Mouse (Mus musculus): ENCODE results near the gene Vtn. TPM values are rescaled to one million over a fixed set of nuclear protein-coding genes. Genes with fewer than 3 reads are reported as not detected.
"Not testable (repeated sequence)": the region's sequence is repeated elsewhere in the genome, so short reads cannot be mapped to it uniquely, and the experiment has no call there.

The Vtn gene
- polyA plus RNA-seq, 1 experiment: 3.2 TPM

DNA sequence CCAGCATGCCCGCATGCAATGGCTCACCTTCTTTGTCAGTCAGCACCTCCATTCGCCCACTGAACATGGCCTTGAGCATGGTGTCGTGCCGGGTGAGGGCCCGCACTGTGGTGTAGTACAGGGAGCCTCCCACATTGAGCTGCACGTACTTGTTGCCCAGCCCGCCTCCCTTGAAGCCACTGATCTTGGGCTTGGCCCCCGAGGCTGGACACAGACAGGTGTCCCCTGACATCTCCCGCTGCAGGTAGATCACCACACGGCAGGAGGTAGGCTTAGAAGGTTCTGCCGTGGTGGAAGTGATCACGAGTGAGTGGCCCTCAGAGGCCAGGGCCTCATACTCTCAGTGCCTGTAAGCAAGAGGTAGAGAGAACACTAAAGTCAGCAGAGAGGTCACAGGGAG is 31.1 kb downstream of the Vtn start:
- WGBS: 90% methylated on average over 12 of the region's 12 CpGs
- DNase-seq (ENCODE audit: low read depth, low spot score): no peak

DNA sequence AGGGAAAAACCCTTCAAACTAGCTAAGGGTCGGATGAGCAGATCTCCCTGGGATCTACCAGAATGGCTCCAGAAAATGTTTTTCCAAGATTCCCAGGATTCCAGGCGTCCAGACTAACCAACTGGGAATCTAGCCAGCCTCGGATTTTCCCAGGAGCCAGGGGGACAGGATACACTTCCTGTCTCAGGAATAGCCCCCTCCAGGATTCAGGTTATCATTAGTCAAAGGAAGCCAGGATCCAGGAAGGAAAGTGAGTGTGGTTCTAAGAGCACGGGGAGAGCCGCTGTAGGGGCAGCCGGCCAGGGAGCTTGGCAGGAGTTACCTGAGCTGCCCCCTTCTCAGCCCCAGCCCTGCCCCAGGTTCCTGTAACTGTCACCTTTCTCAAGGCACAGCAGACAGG is 32.2 kb downstream of the Vtn start:
- no peak for DNase-seq (ENCODE audit: low read depth, low spot score)
- 65% methylated on average over 6 of the region's 6 CpGs for WGBS

DNA sequence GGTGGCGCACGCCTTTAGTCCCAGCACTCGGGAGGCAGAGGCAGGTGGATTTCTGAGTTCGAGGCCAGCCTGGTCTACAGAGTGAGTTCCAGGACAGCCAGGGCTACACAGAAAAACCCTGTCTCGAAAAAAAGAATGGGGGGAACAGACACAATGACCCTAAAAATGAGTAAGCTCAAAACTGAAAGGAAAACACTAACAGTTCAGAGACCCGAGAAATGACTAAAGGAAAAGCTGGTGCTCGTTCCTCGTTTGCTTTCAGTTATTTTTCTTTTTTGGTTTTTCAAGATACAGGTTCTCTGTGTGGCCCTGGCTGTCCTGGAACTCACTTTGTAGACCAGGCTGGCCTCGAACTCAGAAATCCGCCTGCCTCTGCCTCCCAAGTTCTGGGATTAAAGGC is 32.6 kb downstream of the Vtn start:
- WGBS: 84% methylated on average over 10 of the region's 10 CpGs
- not testable (repeated sequence) for DNase-seq (ENCODE audit: low read depth, low spot score)

DNA sequence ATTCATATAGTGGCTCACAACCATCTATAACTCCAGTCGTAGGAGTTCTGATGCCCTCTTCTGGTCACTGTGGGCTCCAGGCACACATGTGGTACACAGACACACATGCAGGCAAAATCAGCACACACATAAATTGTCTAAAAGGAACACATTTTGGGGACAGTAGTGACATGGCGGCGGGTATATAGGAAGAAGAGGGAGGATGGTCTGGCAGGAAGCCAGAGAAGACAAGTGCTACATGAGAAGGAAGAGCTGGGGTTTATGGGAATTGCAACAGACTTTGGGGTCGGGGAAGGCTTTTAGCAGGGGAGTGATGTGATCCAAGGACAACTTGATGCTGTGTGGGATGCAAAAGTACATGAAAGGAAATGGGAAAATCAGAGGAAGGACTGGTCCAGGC is 35.6 kb downstream of the Vtn start:
- WGBS: 71% methylated on average over 4 of the region's 4 CpGs
- DNase-seq (ENCODE audit: low read depth, low spot score): no peak

DNA sequence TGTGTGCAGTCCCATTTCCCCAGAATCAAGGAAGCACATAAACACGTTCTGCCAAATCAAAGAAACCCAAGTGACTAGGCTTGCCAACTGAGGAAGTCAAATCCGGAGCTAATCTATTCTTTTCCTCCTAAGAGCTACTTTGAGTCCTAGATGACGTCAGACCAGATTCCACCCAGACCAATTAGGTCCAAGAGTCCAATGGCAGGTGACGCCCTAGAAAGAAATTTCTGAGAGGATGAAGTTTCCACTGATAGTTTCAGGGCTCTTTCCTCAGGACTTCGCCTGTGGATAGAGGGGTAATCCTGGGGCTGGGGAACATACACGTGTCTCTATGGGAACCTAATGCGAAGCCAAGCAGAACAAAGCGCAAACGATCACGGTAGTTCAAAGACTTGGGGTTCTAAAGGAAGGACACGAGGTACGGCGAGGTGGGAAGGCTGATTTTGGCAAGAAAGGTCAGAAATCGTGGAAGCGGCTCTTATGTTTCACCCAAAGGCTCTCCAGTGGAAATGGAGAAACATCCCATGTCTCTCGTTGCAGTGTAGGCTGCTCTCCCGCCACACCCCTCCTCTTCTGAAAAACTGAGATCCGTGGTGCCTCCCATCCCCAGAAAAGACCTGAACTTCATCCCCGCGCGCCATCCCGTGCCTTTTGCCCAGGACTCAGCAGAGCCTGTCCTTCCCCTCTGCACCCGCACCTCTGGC is 36.6 kb downstream of the Vtn start:
- DNase-seq (ENCODE audit: low read depth, low spot score): peak; percentile 80
- WGBS: 2% methylated on average over 23 of the region's 23 CpGs

DNA sequence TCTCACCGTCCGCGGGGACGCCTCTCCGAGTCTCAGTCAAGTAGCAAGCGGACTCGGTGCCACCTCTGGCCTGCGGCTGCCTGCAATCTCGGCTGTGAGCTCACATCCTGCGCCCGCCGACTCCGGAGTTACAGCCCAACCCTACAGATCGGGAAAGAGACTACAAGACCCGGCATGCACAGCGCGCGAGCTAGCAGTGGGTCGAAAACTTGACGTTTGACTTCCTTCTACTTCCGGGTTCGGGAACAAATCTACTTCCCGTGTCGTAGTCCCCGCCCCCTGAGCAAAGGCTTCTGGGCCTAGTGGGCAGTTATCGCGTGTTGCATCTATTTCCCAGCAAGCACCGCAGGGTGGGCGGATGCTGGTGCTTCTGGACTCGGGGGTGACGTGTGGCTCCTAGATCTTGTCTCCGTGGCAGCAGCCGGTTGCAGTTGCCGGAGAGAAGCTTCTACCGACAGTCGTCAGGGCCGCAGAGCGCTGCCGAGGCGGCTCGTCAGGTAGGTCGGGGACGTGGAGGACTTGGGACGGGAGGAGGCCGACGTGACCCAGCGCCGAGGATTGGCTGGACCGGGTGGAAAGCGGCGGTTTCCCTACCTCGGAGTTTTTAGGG is 37.3 kb downstream of the Vtn start, which contains the start of the genes Tnfaip1 and Ift20:
Gene Tnfaip1, minus strand, starts transcription at position 253 of the 610 bp plus-strand sequence.
Gene Ift20, plus strand, starts transcription at position 282 of the 610 bp plus-strand sequence.
- peak; percentile 99 for DNase-seq (ENCODE audit: low read depth, low spot score)
- WGBS: under 1% methylated on average over 52 of the region's 52 CpGs

DNA sequence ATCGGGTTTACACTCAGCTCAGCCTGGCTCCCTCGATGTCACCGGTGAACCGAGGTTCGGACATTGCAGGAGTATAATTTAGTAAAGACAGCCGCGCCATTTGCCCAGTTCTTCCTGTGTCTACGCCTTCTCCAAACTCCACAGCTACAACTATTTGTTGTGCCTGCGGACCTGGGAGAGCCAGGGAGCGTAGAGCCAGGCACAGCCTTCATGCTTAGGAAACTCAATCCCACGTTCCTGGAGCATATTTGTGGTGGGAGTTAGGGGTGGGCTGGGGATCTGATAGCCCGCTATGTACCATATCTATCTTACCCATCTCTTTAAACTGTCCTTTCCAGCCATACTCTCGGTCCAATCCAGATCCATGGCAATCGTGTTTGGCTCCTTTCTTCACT is 37.8 kb downstream of the Vtn start:
- no peak for DNase-seq (ENCODE audit: low read depth, low spot score)
- 2% methylated on average over 14 of the region's 14 CpGs for WGBS

DNA sequence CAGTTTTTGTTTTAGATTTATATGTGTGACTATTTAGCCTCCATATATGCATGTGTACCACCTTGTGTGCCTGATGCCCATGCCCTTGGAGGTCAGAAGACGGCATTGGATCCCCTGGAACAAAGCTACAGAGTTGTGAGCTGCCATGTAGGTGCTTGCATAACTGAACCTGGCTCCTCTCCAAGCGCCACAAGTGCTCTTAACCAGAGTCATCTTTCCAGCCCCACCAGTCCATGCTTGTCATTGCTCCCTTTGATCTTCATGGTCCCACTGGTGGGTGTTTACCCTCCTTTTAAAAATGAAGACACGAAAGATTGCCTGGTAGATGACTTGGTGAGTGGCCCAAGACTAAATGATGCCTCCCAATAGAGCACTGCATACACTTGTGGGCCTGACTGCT is 41.5 kb downstream of the Vtn start:
- WGBS: 70% methylated on average over 3 of the region's 3 CpGs
- no peak for DNase-seq (ENCODE audit: low read depth, low spot score)

DNA sequence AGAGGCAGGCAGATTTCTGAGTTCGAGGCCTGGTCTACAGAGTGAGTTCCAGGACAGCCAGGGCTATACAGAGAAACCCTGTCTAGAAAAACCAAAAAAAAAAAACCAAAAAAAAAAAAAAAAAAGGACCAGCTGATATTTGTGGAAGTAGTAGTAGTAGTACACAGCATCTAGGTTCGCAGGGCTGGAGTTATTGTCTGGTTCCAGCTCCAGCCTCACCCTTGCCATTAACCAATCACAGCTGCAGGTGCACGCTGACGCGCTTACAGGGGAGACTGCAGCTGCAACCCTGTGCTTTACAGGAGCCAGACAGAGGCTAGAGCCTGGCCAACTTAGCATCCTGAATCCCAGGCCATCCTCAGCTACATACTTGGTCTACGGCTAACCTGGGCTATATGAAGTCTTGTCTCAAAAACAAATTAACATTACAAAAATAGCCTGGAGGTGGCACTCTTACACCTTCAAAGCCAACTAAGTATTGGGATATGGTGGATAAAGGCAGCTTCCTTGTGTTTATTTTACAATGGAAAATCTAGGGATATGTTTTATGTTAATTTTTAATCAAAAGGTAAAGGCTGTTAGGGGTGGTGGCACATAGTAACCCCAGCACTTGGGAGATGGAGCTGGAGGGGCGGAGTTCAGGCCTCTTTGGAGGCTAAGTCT is 45.7 kb downstream of the Vtn start:
- DNase-seq (ENCODE audit: low read depth, low spot score): no peak
- 57% methylated on average over 7 of the region's 7 CpGs for WGBS

DNA sequence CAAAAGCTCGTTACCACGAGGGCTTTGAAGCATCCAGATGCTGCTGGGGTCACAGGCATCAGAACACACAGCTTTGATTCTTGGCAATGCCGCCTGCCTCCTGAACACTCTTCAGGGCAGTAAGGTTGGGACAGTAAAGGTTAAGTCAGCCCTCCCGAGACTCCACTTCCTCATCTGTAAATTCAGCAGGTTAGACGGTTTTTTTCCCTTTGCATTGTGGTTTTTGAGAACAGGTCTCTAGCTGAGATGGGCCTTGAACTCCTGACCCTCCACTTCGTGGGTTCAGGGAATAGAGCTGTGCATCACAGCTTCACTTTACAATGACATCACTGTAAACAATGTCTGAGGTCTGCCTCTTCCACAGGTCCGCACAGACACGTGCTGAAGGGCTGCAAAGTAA is 46.3 kb downstream of the Vtn start:
- DNase-seq (ENCODE audit: low read depth, low spot score): no peak
- WGBS: 29% methylated on average over 8 of the region's 8 CpGs

DNA sequence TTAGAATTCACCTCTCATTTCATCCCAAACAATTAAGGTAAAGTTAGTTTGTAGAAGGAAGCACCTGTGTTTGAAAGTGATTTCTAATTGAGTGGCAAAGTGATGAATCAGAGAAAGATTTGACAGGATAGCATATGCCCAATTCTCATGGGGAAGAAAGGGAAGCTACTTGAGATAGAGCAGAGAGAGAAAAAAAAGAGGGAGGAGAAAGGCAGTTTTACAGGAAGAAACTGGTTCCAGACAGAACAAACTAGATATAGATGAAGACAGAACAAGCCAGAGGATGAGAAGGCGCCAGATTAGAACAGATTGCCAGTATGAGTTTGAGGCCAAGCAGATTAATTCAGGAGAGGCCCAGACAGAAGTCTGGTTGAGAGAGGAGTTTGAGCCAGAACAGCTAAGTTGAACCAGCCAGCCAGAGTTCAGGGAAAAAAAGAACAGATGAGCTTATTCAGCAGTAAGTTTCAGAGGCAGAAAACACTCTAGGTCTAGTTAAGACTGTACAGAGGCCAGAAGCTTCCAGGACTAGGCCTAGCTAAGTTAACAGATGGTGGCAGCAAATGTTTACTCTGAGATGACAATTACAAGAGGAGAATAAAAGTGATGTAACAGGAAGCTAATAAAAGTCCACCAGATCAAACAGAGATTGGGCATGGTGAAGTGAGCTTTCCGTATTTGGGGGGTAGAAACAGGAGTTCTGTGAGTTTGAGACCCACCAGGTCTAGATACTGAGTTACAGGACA is 49.0 kb downstream of the Vtn start:
- no peak for DNase-seq (ENCODE audit: low read depth, low spot score)
- 47% methylated on average over 2 of the region's 2 CpGs for WGBS

DNA sequence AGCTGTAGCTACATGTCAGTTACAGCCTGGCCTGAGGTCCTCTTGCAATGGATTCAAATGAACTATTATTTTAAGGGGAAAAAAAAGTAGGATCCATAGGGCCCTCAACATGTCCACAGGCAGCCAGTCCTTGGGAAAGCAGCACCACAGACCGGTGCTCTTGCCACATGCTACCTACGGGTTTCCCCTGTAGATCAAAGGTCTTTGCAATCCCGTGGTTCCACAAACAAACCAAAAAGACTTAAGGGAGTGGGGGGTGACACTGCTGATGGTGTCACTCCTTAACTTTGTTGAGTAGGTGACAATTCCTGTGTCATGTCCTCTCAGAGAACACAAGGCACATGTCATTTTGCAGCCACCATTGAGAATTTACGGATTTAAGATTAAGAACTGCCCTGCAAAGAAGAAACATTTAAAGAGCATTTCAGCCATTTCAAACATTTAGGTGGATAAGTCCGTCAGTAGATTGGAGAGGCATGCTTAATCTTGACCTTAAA is 50.6 kb downstream of the Vtn start:
- DNase-seq (ENCODE audit: low read depth, low spot score): no peak
- WGBS: 12% methylated on average over 5 of the region's 5 CpGs

DNA sequence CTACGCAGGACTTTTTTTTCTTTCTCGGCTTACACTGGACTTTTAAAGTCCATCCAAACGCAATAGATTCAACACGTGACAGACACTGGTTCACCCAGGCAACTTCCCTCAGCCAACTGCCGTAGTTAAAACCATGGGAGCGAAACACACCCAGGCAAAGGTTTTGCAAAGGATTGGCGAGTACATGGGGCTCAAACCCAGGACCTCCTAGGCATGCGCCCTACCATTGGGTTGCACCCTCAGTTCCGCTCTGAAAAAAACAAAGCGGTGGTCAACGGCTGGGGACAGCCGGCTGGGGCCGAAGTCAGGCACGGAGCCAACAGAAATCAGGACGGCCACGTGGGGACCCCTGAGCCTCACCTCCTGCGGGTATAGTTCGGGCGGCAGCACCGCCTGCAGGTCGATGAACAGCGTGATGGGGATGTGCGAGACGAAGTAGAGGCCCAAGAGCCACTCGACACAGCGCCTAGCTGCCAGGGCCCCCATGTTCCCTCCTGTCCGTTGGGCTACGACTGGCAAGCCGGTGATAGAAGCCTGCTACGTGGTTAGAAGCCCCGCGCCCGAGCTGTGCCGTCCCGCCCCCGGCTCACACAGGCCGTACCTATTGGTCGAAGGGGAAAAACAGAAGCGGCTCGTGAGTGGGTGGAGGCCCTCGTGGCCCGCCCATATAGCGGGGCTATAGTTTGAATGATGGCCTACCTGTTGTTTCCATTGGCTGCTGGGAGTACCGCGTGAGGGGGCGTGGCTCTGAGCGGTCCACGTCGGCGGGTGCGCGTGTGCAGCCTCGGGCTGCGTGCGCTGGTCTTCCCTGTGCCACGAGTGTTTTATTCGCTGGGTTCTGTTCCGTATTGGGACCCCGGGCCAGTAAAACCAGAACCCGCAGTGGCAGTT is 51.5 kb downstream of the Vtn start, which contains the start of gene Tmem97:
Gene Tmem97, minus strand, starts transcription at position 610 of the 891 bp plus-strand sequence.
- DNase-seq (ENCODE audit: low read depth, low spot score): peak; percentile 74
- under 1% methylated on average over 60 of the region's 60 CpGs for WGBS

DNA sequence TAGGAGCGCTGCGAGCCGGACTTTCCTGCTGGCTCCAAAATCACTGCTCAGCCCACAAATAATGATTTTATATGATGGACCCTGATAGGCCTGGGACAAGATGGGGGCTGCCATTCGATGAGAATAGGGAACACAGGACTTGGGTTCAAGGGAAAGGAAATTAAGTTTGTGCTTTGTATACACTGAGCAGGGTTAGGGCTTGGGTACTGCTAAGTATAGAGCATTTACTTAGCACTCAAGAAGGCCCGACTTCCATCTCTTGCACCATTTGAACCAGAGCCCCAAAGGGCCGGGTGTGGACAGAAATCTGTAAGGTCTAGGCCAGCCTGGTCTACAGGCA is 52.1 kb downstream of the Vtn start:
- WGBS: 30% methylated on average over 6 of the region's 6 CpGs
- DNase-seq (ENCODE audit: low read depth, low spot score): no peak

Other genes with a start within 250 kb of the Vtn start
- gene 2610507B11Rik, start 237.3 kb upstream of the Vtn start, polyA plus RNA-seq (2012; rRNA removed): 49.5 and 72.1 TPM in 2 replicates
- gene BC030499, start 208.2 kb upstream of the Vtn start, polyA plus RNA-seq (2012; rRNA removed): 0.22 and 0.32 TPM in 2 replicates
- gene Spag5, start 197.6 kb upstream of the Vtn start, polyA plus RNA-seq (2012; rRNA removed): 11.2 and 15.8 TPM in 2 replicates
- gene Aldoc, start 176.1 kb upstream of the Vtn start, polyA plus RNA-seq (2012; rRNA removed): 7.0 and 7.4 TPM in 2 replicates
- gene Pigs, start 170.7 kb upstream of the Vtn start, polyA plus RNA-seq (2012; rRNA removed): 64.4 and 82.0 TPM in 2 replicates
- gene Unc119, start 155.6 kb upstream of the Vtn start, polyA plus RNA-seq (2012; rRNA removed): 27.1 and 31.2 TPM in 2 replicates
- gene Foxn1, start 112.5 kb upstream of the Vtn start, polyA plus RNA-seq (2012; rRNA removed): not detected in 2 replicates
- gene Slc13a2, start 76.9 kb upstream of the Vtn start, polyA plus RNA-seq (2012; rRNA removed): 171 and 272 TPM in 2 replicates
- 26.6 and 27.5 TPM in 2 replicates for gene Slc46a1, start 33.4 kb upstream of the Vtn start, polyA plus RNA-seq (2012; rRNA removed)
- 0.46 and 0.53 TPM in 2 replicates for gene Sarm1, start 1.3 kb upstream of the Vtn start, polyA plus RNA-seq (2012; rRNA removed)
- gene Sebox, start 4.4 kb downstream of the Vtn start, polyA plus RNA-seq (2012; rRNA removed): not detected in 2 replicates
- gene Tmem199, start 13.1 kb downstream of the Vtn start, polyA plus RNA-seq (2012; rRNA removed): 11.1 and 13.0 TPM in 2 replicates
- 41.2 and 43.9 TPM in 2 replicates for gene Poldip2, start 13.1 kb downstream of the Vtn start, polyA plus RNA-seq (2012; rRNA removed)
- gene Tnfaip1, start 37.2 kb downstream of the Vtn start, polyA plus RNA-seq (2012; rRNA removed): 54.0 and 80.5 TPM in 2 replicates
- 91.9 and 98.7 TPM in 2 replicates for gene Ift20, start 37.3 kb downstream of the Vtn start, polyA plus RNA-seq (2012; rRNA removed)
- 71.8 and 74.3 TPM in 2 replicates for gene Tmem97, start 51.7 kb downstream of the Vtn start, polyA plus RNA-seq (2012; rRNA removed)
- 4.3 and 8.2 TPM in 2 replicates for gene Nlk, start 198.3 kb downstream of the Vtn start, polyA plus RNA-seq (2012; rRNA removed)

Data from large intestine, adult 2 months (tissue).